Mouse (Mus musculus) neural tube, embryonic 11.5 days (tissue): ENCODE measurements around the gene Map4k4. TPM values are rescaled to one million over a fixed set of nuclear protein-coding genes. Genes with fewer than 3 reads are reported as not detected.

Experiments used
- ATAC-seq: fragments of 200-750 bp; cut with Nextera tagmentation; 2 replicates; pipeline ENCODE4 v1.8.0; 2017; ENCODE audit warnings: moderate number of reproducible peaks, mild to moderate bottlenecking, moderate TSS enrichment, moderate library complexity; ENCODE audit not compliant: insufficient read depth, low FRiP score, low TSS enrichment
- DNase-seq: peaks from one replicate; pipeline ENCODE4 v3.0.0-alpha.2; 2015; ENCODE audit warnings: low spot score
- H3K27ac ChIP-seq: fragments of 300-500 bp; sonication (generic); 2 replicates; pipeline ENCODE4 v1.5.1; 2014; ENCODE audit warnings: low read depth, mild to moderate bottlenecking, low read length
- H3K27me3 ChIP-seq: fragments of 300-500 bp; sonication (generic); 2 replicates; pipeline ENCODE4 v1.6.1; 2014; ENCODE audit warnings: mild to moderate bottlenecking, low read length, mixed read lengths; ENCODE audit not compliant: control insufficient read depth, insufficient read depth
- H3K36me3 ChIP-seq: fragments of 300-500 bp; sonication (generic); 2 replicates; pipeline ENCODE4 v1.6.1; 2014; ENCODE audit warnings: mild to moderate bottlenecking, low read length, moderate library complexity, mixed read lengths; ENCODE audit not compliant: control insufficient read depth, insufficient read depth
- H3K4me1 ChIP-seq: fragments of 300-500 bp; sonication (generic); 2 replicates; pipeline ENCODE4 v1.6.1; 2014; ENCODE audit warnings: low read length, mixed read lengths; ENCODE audit not compliant: control insufficient read depth, insufficient read depth
- H3K4me2 ChIP-seq: fragments of 300-500 bp; sonication (generic); 2 replicates; pipeline ENCODE4 v1.6.1; 2014; ENCODE audit warnings: low read depth, mild to moderate bottlenecking, moderate library complexity
- H3K4me3 ChIP-seq: fragments of 300-500 bp; sonication (generic); 2 replicates; pipeline ENCODE4 v1.5.1; 2014; ENCODE audit warnings: low read depth, low read length
- H3K9ac ChIP-seq: fragments of 300-500 bp; sonication (generic); 2 replicates; pipeline ENCODE4 v1.6.1; 2014; ENCODE audit warnings: mild to moderate bottlenecking, low read length
- H3K9me3 ChIP-seq: fragments of 300-500 bp; sonication (generic); 2 replicates; pipeline ENCODE4 v1.6.1; 2016; ENCODE audit warnings: low read length; ENCODE audit not compliant: control insufficient read depth
- WGBS: fragments of 180-500 bp; shearing (Covaris S2); extraction: QIAGEN DNeasy Blood & Tissue Kit; methylation state at CpG from one replicate; pipeline ENCODE4 v1.1.7; 2014; 5-methylcytosine and 5-hydroxymethylcytosine counted together
- polyA plus RNA-seq: library from polyadenylated mRNA; unstranded; fragments of >200 nt; fragmentation: Nextera tagmentation; extraction: Ambion mirVana; gene quantifications from 2 replicates; pipeline ENCODE4 v1.2.1, GENCODE M21; 2014

The Map4k4 gene
- polyA plus RNA-seq, 1 experiment from 2014 or later: 39.4 TPM

- H3K4me1 ChIP-seq: no peaks in the 10 kb centered on the region
- H3K9ac ChIP-seq: no peak overlapping the region
- DNase-seq: no peak
- no peaks in the 10 kb centered on the region for H3K27me3 ChIP-seq
- H3K4me3 ChIP-seq: no peak overlapping the region
- H3K9me3 ChIP-seq: no peaks in the 10 kb centered on the region
- ATAC-seq: no peak
- 89% methylated on average over 14 of the region's 14 CpGs for WGBS
- peaks cover 7% of the 10 kb centered on the region; the same call in 1 of the 2 replicates for H3K36me3 ChIP-seq
- H3K27ac ChIP-seq: no peak overlapping the region
- H3K4me2 ChIP-seq: no peak overlapping the region
Measured at GRCm38 (mm10) chr1:40030287-40030975, 129.7 kb downstream of the Map4k4 start.

- Histone ChIP-seq H3K27me3 (no peaks in the 10 kb centered on the region), H3K4me3 (no peak overlapping the region), H3K4me1 (no peaks in the 10 kb centered on the region), H3K4me2 (no peak overlapping the region), H3K27ac (no peak overlapping the region), H3K36me3 (peaks cover 7% of the 10 kb centered on the region; the same call in 1 of the 2 replicates), H3K9me3 (no peaks in the 10 kb centered on the region), H3K9ac (no peak overlapping the region)
- ATAC-seq (no peak), DNase-seq (no peak)
- WGBS: 91% methylated on average over 8 of the region's 8 CpGs
Measured at GRCm38 (mm10) chr1:40030976-40031356, 130.3 kb downstream of the Map4k4 start.

GRCm38 (mm10) chr1:40031626-40032025 lies 130.9 kb downstream of the Map4k4 start:
- Histone ChIP-seq H3K27ac (no peak overlapping the region), H3K9me3 (no peaks in the 10 kb centered on the region), H3K4me3 (no peak overlapping the region), H3K9ac (no peak overlapping the region), H3K4me1 (no peaks in the 10 kb centered on the region), H3K27me3 (no peaks in the 10 kb centered on the region), H3K4me2 (no peak overlapping the region), H3K36me3 (0 out of 2 replicates have a peak, but pooled peaks cover 3% of the 10 kb centered on the region)
- ATAC-seq: no peak
- DNase-seq: no peak
- WGBS: 93% methylated on average over 2 of the region's 2 CpGs

GRCm38 (mm10) chr1:40033315-40033714 lies 132.6 kb downstream of the Map4k4 start:
- DNase-seq: no peak
- H3K4me1 ChIP-seq: no peaks in the 10 kb centered on the region
- H3K27me3 ChIP-seq: no peaks in the 10 kb centered on the region
- H3K27ac ChIP-seq: no peak overlapping the region
- H3K9ac ChIP-seq: no peak overlapping the region
- no peak for ATAC-seq
- H3K36me3 ChIP-seq: no peaks in the 10 kb centered on the region
- no peak overlapping the region for H3K4me3 ChIP-seq
- no peaks in the 10 kb centered on the region for H3K9me3 ChIP-seq
- whole genome bisulfite sequencing: 82% methylated on average over 4 of the region's 4 CpGs
- no peak overlapping the region for H3K4me2 ChIP-seq

- H3K27ac ChIP-seq: no peak overlapping the region
- ATAC-seq (no peak), DNase-seq (no peak)
- H3K27me3 ChIP-seq: no peaks in the 10 kb centered on the region
- H3K4me1 ChIP-seq: no peaks in the 10 kb centered on the region
- no peaks in the 10 kb centered on the region for H3K9me3 ChIP-seq
- H3K4me2 ChIP-seq: no peak overlapping the region
- no peak overlapping the region for H3K4me3 ChIP-seq
- H3K9ac ChIP-seq: no peak overlapping the region
- H3K36me3 ChIP-seq: no peaks in the 10 kb centered on the region
- 77% methylated on average over 12 of the region's 12 CpGs for WGBS
Measured at GRCm38 (mm10) chr1:40033743-40034420, 133.2 kb downstream of the Map4k4 start.

GRCm38 (mm10) chr1:40037831-40038230 lies 137.1 kb downstream of the Map4k4 start:
- Histone ChIP-seq H3K27ac (no peak overlapping the region), H3K9me3 (no peaks in the 10 kb centered on the region), H3K4me3 (no peak overlapping the region), H3K4me2 (no peak overlapping the region), H3K36me3 (no peaks in the 10 kb centered on the region), H3K4me1 (no peaks in the 10 kb centered on the region), H3K9ac (no peak overlapping the region), H3K27me3 (no peaks in the 10 kb centered on the region)
- ATAC-seq: no peak
- no peak for DNase-seq
- 91% methylated on average over 6 of the region's 6 CpGs for WGBS

GRCm38 (mm10) chr1:40045686-40046085 lies 145.0 kb downstream of the Map4k4 start:
- Histone ChIP-seq H3K27ac (no peak overlapping the region), H3K36me3 (no peaks in the 10 kb centered on the region), H3K9me3 (no peaks in the 10 kb centered on the region), H3K4me1 (no peaks in the 10 kb centered on the region), H3K4me2 (no peak overlapping the region), H3K9ac (no peak overlapping the region), H3K27me3 (no peaks in the 10 kb centered on the region), H3K4me3 (no peak overlapping the region)
- no peak for ATAC-seq
- no peak for DNase-seq
- 88% methylated on average over 6 of the region's 6 CpGs for WGBS

GRCm38 (mm10) chr1:40046600-40046999 lies 145.9 kb downstream of the Map4k4 start:
- 95% methylated on average over 5 of the region's 5 CpGs for WGBS
- Histone ChIP-seq H3K4me2 (no peak overlapping the region), H3K9ac (no peak overlapping the region), H3K4me1 (no peaks in the 10 kb centered on the region), H3K27ac (no peak overlapping the region), H3K36me3 (no peaks in the 10 kb centered on the region), H3K9me3 (no peaks in the 10 kb centered on the region), H3K27me3 (no peaks in the 10 kb centered on the region), H3K4me3 (no peak overlapping the region)
- ATAC-seq (no peak), DNase-seq (no peak)

GRCm38 (mm10) chr1:40051157-40051556 lies 150.4 kb downstream of the Map4k4 start:
- H3K27me3 ChIP-seq: no peaks in the 10 kb centered on the region
- no peaks in the 10 kb centered on the region for H3K9me3 ChIP-seq
- H3K4me1 ChIP-seq: no peaks in the 10 kb centered on the region
- no peak overlapping the region for H3K4me3 ChIP-seq
- ATAC-seq: no peak
- H3K27ac ChIP-seq: no peak overlapping the region
- 92% methylated on average over 6 of the region's 6 CpGs for WGBS
- no peaks in the 10 kb centered on the region for H3K36me3 ChIP-seq
- H3K9ac ChIP-seq: no peak overlapping the region
- H3K4me2 ChIP-seq: no peak overlapping the region
- DNase-seq: no peak
